10 mouse cellular contexts compared by ENCODE assay signal in the genomic region with DNA sequence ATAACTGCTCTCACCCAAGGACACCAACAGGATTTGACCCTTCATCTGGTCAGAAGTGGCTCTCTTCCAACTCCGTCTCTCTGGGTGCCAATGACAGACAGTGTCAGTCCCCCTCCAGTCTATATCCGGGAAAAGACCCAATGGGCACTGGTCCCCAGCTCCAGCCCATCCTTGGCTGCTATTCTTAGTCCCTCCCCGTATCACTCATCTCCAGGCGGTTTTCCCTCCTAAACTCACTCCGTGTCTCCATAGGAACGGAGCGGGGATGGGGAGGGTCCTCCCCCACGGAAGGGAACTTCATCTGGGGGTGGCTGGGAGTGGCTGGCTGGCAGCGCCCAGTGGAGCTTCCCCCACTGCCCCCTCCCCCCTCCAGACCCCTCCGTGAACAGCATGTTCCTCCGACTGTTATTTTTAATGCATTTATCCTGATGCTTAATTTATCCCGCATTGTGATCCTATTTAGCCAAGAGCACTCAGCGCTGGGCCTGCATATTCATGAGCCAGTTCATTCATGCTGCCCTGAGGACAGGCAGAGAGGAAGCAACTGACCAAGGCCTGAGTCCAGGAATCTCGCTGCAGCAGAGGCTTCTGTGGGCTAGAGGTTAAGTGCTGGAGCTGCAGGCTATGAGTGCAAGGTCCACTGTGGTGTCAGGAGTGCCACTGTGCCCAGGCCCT. TPM values are rescaled to one million over a fixed set of nuclear protein-coding genes. Genes with fewer than 3 reads are reported as not detected.
DNase-seq lines count a peak whose midpoint lies in the region; ATAC-seq lines count a peak whose summit lies in the region.
"Had no signal": no experiment of that assay in that cellular context is flagged by ENCODE, and none has a peak within 500 bp of the region (broad histone marks: within the 10 kb centered on the region; RNA-seq: fewer than 3 reads in every experiment).

No protein-coding gene starts in this region.

- peak overlapping the region; percentile 28 for H3K4me2 ChIP-seq in neural tube, embryonic 13.5 days
- H3K4me2 ChIP-seq: embryonic facial prominence, embryonic 15.5 days had no signal

- H3K27ac ChIP-seq in neural tube, embryonic 13.5 days (replicated peaks) = no peak overlapping the region
- H3K27ac ChIP-seq: embryonic facial prominence, embryonic 15.5 days; liver, embryonic 14.5 days had no signal

- H3K4me1 ChIP-seq in neural tube, embryonic 13.5 days (replicated peaks) = peaks cover 21% of the 10 kb centered on the region

- WGBS in neural tube, embryonic 13.5 days = 24% methylated on average over 14 of the region's 14 CpGs

- 0 out of 2 replicates have a peak overlapping the region, but pooled peaks have one; percentile 5 for H3K9ac ChIP-seq in neural tube, embryonic 13.5 days
- H3K9ac ChIP-seq: embryonic facial prominence, embryonic 15.5 days; liver, embryonic 14.5 days had no signal

- peaks cover 7% of the 10 kb centered on the region for H3K27me3 ChIP-seq in neural tube, embryonic 13.5 days

- H3K9me3 ChIP-seq in neural tube, embryonic 13.5 days = no peaks in the 10 kb centered on the region
- H3K9me3 ChIP-seq: embryonic facial prominence, embryonic 15.5 days had no signal

- no peak overlapping the region for H3K4me3 ChIP-seq in neural tube, embryonic 13.5 days
- H3K4me3 ChIP-seq: embryonic facial prominence, embryonic 15.5 days had no signal

- peak; percentile 45 to 47 for DNase-seq in left cerebral cortex, adult 18-20 months (ENCODE audit: low spot score in 2 of 2)
- no peak for DNase-seq in left cerebral cortex, adult 11 months (ENCODE audit: low spot score)
- DNase-seq in frontal cortex, postnatal 36 days (ENCODE audit: low spot score in 2 of 2) = peak; percentile 44 to 61
- DNase-seq in kidney, postnatal 25 days = peak; percentile 53 to 84
- no peak for DNase-seq in thymus, postnatal 25 days
- DNase-seq in thymus, postnatal 4 days = no peak
- DNase-seq in adrenal gland, postnatal 36 days = no peak

- H3K36me3 ChIP-seq in neural tube, embryonic 13.5 days = no peaks in the 10 kb centered on the region
- H3K36me3 ChIP-seq: embryonic facial prominence, embryonic 15.5 days had no signal

- ATAC-seq in neural tube, embryonic 13.5 days (ENCODE audit: low read depth) = peak; percentile 59

RNA-seq across cellular contexts. Expression of gene Dlgap4, which starts 28.6 kb away (rescaled TPM):
- total RNA-seq in left cerebral cortex, adult 18-20 months (2021) = 100 to 1,000 TPM; 215 to 219 TPM
- polyA plus RNA-seq in neural tube, embryonic 13.5 days (2015; fragmentation: Nextera tagmentation; extraction: Ambion mirVana) = 201 and 209 TPM in 2 replicates
- 10 to 100 TPM; 45.4 to 47.3 TPM for total RNA-seq in adrenal gland, postnatal 36 days (2021)

RNA-seq across cellular contexts. Expression of gene Aar2, which starts 37.5 kb away (rescaled TPM):
- 10 to 100 TPM; 35.8 to 38.4 TPM for total RNA-seq in left cerebral cortex, adult 18-20 months (2021)
- polyA plus RNA-seq in neural tube, embryonic 13.5 days (2015; fragmentation: Nextera tagmentation; extraction: Ambion mirVana) = 41.9 and 44.8 TPM in 2 replicates
- 10 to 100 TPM; 35.3 to 36.2 TPM for total RNA-seq in adrenal gland, postnatal 36 days (2021)

Comparison
In these comparisons a context has a peak if more than half of its experiments do, and no peak if none do; other contexts are left out.
1. DNase-seq: peak in left cerebral cortex, adult 18-20 months (2 of 2), frontal cortex, postnatal 36 days (2 of 2) and kidney, postnatal 25 days (2 of 2); none in left cerebral cortex, adult 11 months (single experiment), thymus, postnatal 25 days (single experiment), thymus, postnatal 4 days (single experiment) and adrenal gland, postnatal 36 days (0 of 2).
2. RNA of gene Dlgap4, which starts 28.6 kb away (total RNA-seq): 215 to 219 TPM in left cerebral cortex, adult 18-20 months; 45.4 to 47.3 TPM in adrenal gland, postnatal 36 days; every median in the first group is over 4 times any median in the second.